Mouse (Mus musculus) C2C12 (cell line): Measurements from ENCODE around the gene Macrod1. TPM values are rescaled to one million over a fixed set of nuclear protein-coding genes. Genes with fewer than 3 reads are reported as not detected.

Source experiments
- H3K27me3 ChIP-seq: one replicate; pipeline ENCODE4 v1.6.1; 2011; ENCODE audit not compliant: control insufficient read depth, insufficient read depth, insufficient read length
- H3K36me3 ChIP-seq: one replicate; pipeline ENCODE4 v1.6.1; 2011; ENCODE audit not compliant: control insufficient read depth, insufficient read depth
- H3K4me3 ChIP-seq: one replicate; pipeline ENCODE4 v1.5.1; 2011; ENCODE audit warnings: mild to moderate bottlenecking, control low read depth; ENCODE audit not compliant: poor library complexity, insufficient read depth, severe bottlenecking
- H3K79me2 ChIP-seq: one replicate; pipeline ENCODE4 v1.6.1; 2011; ENCODE audit not compliant: control insufficient read depth, insufficient read depth
- H3K79me3 ChIP-seq: one replicate; pipeline ENCODE4 v1.6.1; 2011; ENCODE audit warnings: low read depth, control low read depth
- H3ac ChIP-seq: one replicate; pipeline ENCODE3; 2011; ENCODE audit warnings: low read depth; ENCODE audit not compliant: control insufficient read depth, insufficient read length
- CEBPB ChIP-seq: IDR thresholded peaks from one replicate; pipeline ENCODE4 v1.6.1; 2011; ENCODE audit warnings: low read depth, mild to moderate bottlenecking, control low read depth, moderate library complexity
- CTCF ChIP-seq: IDR thresholded peaks from one replicate; pipeline ENCODE4 v1.5.1; 2011; ENCODE audit not compliant: control insufficient read depth, insufficient read depth, insufficient read length
- FOSL1 ChIP-seq: IDR thresholded peaks from one replicate; pipeline ENCODE4 v1.8.0; 2011; ENCODE audit warnings: mild to moderate bottlenecking, low read length; ENCODE audit not compliant: poor library complexity, insufficient read depth, severe bottlenecking
- MAX ChIP-seq: IDR thresholded peaks from one replicate; pipeline ENCODE4 v1.6.1; 2011; ENCODE audit warnings: mild to moderate bottlenecking, control low read depth
- MYOD1 ChIP-seq: IDR thresholded peaks from one replicate; pipeline ENCODE4 v1.6.1; 2011; ENCODE audit warnings: low read depth; ENCODE audit not compliant: control insufficient read depth, insufficient read length
- MYOG ChIP-seq: IDR thresholded peaks from one replicate; pipeline ENCODE4 v1.6.1; 2011; ENCODE audit not compliant: control insufficient read depth, insufficient read length; ENCODE audit errors: extremely low read depth
- USF1 ChIP-seq: IDR thresholded peaks from one replicate; pipeline ENCODE4 v1.6.1; 2011; ENCODE audit warnings: low read depth, mild to moderate bottlenecking, control low read depth, moderate library complexity
- polyA plus RNA-seq: library from polyadenylated mRNA; unstranded; fragments of >200 nt; fragmentation: generic; extraction: Trizol; gene quantifications from one replicate; pipeline ENCODE4 v1.2.1, GENCODE M21; 2012; ENCODE audit warnings: missing spikeins

Macrod1 gene
- polyA plus RNA-seq, 1 experiment: 8.3 TPM

- no peaks in the 10 kb centered on the region for H3K27me3 ChIP-seq
- peaks cover 39% of the 10 kb centered on the region for H3K36me3 ChIP-seq
- H3K79me2 ChIP-seq: peaks cover 55% of the 10 kb centered on the region
- peak overlapping the region; percentile 95 for H3ac ChIP-seq
- H3K79me3 ChIP-seq: peaks cover 45% of the 10 kb centered on the region
- H3K4me3 ChIP-seq: peak overlapping the region; percentile 77
- TF ChIP-seq CEBPB (no peak), MAX (no peak), FOSL1 (no peak), MYOD1 (no peak), USF1 (no peak), CTCF (no peak), MYOG (no peak)
Observed at GRCm38 (mm10) chr19:7039088-7039720, 17.4 kb upstream of the Macrod1 start.

GRCm38 (mm10) chr19:7039841-7040636 lies 16.6 kb upstream of the Macrod1 start, which contains the start of gene Stip1:
Gene Stip1 (minus strand): TSS chr19:7039967.
- Histone ChIP-seq H3K4me3 (peak within 1 kb of the TSS; percentile 77), H3ac (peak within 1 kb of the TSS; percentile 95), H3K36me3 (peaks cover 31% of the 10 kb centered on the region), H3K79me3 (peaks cover 43% of the 10 kb centered on the region), H3K79me2 (peaks cover 47% of the 10 kb centered on the region), H3K27me3 (no peaks in the 10 kb centered on the region)
- no peak for TF ChIP-seq FOSL1
- TF ChIP-seq MAX: no peak
- TF ChIP-seq CEBPB: no peak

DNA sequence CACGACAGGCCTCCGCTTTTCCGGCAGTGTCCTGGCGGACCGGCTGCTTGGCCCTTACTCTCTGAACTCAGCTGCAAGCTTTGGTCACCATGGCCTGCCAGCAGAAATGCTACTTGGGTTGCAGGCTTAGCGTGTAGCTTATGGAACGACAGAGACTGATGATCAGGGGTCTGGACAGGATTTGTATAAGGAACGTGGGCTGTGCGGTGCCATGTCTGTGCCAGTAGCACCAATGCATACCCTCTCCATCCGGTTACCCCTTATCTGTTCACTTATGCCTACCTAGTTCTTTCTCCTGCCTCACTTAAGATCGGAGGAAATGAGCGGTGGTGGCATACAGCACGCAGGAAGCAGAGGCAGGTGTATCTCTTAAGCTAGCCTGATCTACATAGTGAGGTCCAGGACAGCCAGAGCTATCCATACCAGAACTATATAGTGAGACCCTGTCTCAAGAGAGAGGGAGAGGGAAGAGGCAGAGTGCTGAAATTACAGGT lies 15.9 kb upstream of the Macrod1 start:
- Histone ChIP-seq H3K79me3 (peaks cover 38% of the 10 kb centered on the region), H3K27me3 (no peaks in the 10 kb centered on the region), H3K36me3 (peaks cover 25% of the 10 kb centered on the region), H3ac (peak overlapping the region; percentile 93), H3K79me2 (peaks cover 40% of the 10 kb centered on the region), H3K4me3 (peak overlapping the region; percentile 35)
- TF ChIP-seq MYOG (no peak), CEBPB (no peak), MAX (no peak), FOSL1 (no peak), MYOD1 (peak; percentile 1), USF1 (no peak), CTCF (no peak)

GRCm38 (mm10) chr19:7041171-7041570 lies 15.4 kb upstream of the Macrod1 start:
- H3K36me3 ChIP-seq: peaks cover 21% of the 10 kb centered on the region
- peaks cover 34% of the 10 kb centered on the region for H3K79me3 ChIP-seq
- TF ChIP-seq MAX (no peak), CTCF (no peak), MYOD1 (no peak), USF1 (no peak), MYOG (no peak), FOSL1 (no peak), CEBPB (no peak)
- peaks cover 35% of the 10 kb centered on the region for H3K79me2 ChIP-seq
- H3ac ChIP-seq: peak overlapping the region; percentile 93
- H3K4me3 ChIP-seq: no peak overlapping the region
- H3K27me3 ChIP-seq: no peaks in the 10 kb centered on the region

DNA sequence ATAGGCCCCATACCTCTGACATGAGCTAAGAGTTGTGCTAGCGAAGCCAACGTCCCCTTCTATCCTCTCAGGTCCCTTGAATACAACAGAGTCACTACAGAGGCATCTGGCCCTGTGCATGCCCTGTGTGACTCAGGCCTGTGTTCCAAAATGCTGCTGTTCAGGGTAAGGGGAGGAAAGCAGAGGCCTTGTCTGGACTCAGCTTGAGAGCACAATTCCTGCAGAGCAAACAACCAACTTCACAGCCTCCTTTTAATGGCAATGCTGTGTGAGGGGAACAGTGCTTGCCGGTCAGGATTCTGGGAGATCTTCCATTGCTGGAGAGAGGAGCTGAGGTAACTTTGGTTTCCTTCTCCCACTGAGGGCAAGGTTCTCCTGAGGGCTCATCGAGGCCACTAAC lies 12.3 kb upstream of the Macrod1 start:
- Histone ChIP-seq H3K4me3 (no peak overlapping the region), H3K79me2 (peaks cover 4% of the 10 kb centered on the region), H3K36me3 (no peaks in the 10 kb centered on the region), H3ac (no peak overlapping the region), H3K79me3 (peaks cover 2% of the 10 kb centered on the region), H3K27me3 (no peaks in the 10 kb centered on the region)
- no peak for TF ChIP-seq MAX
- no peak for TF ChIP-seq USF1
- no peak for TF ChIP-seq MYOD1
- no peak for TF ChIP-seq CTCF
- TF ChIP-seq CEBPB: no peak
- TF ChIP-seq FOSL1: no peak
- no peak for TF ChIP-seq MYOG
